Mouse (Mus musculus) ovary, adult 10 weeks (tissue): ENCODE measurements around the gene Irf9. TPM values are rescaled to one million over a fixed set of nuclear protein-coding genes. Genes with fewer than 3 reads are reported as not detected.

Experiments
- polyA plus RNA-seq: library from polyadenylated mRNA; stranded (reverse); fragments of 350-450 nt; fragmentation: Illumina TruSeq; extraction: RNeasy Lipid Tissue Mini Kit (QIAGEN cat#74804); gene quantifications from one replicate; pipeline ENCODE4 v1.2.3, GENCODE M21; 2014

Irf9 gene
- polyA plus RNA-seq, result 37.8 TPM

DNA sequence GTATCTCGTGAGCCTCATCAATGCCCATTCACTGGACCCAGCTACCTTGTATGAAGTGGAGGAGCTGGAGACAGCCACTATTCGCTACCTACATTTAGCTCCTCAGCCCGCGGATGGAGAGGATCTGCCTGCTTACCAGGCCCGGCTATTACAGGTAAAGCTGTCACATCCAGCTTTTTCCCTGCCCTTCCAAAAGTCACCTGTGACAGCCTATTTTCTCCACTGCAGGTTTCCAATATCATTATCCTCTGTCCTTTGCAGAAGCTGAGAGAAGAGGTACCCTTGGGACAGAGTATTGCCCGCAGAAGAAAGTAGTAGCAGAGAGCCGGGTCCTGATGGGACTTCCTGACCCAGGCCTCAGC is at the start of gene Irf9:
Gene Irf9 (plus strand): TSS at position 301 of the 362 bp plus-strand sequence.

DNA sequence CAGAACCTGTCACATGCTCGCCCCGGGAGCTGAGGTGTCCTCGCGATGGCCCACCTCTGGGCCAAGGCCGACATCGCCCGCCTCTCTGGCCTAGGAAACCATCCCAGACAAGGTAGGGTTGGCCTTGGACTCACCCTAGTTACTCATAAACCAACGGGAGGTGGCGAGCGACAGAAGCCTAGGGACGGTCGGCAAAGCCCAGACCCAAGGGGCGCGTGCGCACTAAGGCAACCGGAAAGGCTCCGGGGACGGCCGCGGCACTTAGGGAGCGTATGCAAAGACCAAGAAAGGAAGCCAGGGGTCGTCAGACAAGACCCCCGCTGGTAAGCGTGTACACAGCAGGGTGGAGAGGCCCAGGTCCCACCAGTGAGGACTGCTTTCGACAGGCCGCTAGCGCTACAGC is 43.6 kb upstream of the Irf9 start, which contains the start of gene Dcaf11:
Gene Dcaf11 (plus strand): TSS at position 208 of the 403 bp plus-strand sequence.

DNA sequence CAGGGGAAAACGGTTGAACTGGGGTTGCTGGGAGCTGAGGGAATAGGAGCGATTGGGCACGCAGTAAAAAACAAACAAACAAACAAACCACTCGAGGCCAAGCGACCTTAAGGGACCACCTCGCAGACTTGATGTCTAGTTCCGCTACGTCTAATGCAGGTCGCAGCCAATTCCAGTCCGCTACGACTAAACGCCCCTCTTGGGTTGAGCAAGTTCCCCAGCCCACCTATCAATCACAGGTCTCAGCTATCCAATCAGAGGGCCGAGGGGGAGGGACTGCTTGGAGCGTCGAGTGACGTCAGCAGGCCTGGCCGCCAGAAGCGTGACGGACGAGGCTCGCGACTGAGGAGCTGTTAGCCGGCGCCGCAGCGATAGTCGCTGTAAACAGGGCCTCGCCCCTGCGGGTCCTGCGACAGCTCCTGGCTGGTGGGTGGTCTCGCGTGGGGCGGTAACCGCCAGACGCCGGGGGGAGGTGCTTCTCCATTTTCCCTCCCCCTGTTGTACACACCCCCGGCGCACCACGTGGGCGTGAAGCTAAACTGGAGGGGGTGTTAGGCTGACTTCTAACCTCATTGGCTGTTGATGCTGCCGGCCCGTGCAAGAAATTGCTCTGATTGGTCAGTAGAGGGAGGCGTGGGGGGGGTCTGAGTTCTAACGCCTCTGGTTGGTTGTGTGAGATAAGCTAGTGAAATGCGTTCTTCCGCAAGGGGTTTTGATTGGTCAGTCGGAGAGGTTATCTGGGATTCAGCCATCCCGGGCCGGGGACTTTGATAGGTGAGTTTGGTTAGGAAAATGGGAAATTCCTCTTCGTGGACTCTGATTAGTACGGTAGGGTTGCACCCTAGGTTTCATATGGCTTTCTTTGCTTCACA is 42.9 kb upstream of the Irf9 start, which contains the start of gene A730061H03Rik:
Gene A730061H03Rik (minus strand): TSS at position 205 of the 872 bp plus-strand sequence.

DNA sequence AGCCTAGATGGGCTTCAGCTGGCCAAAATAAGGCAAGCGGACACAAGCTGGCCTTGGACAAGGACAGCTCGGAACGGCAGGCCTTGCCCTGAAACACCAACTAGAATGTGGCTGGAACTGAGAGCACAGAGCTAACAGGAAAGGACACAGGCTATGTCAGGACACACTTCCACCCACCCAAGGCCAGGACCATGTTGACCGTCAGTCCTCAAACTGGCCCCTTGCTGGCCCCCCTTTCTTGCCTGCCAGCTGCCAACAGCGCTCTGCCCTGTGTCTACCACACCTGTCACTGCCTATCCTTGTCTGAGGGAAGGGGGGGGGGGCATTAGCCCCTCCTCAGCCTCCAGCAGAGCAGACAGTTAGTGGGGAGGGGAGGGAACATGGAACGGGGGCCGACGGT is 28.1 kb upstream of the Irf9 start, which contains the start of gene Fitm1:
Gene Fitm1 (plus strand): TSS at position 316 of the 400 bp plus-strand sequence.

DNA sequence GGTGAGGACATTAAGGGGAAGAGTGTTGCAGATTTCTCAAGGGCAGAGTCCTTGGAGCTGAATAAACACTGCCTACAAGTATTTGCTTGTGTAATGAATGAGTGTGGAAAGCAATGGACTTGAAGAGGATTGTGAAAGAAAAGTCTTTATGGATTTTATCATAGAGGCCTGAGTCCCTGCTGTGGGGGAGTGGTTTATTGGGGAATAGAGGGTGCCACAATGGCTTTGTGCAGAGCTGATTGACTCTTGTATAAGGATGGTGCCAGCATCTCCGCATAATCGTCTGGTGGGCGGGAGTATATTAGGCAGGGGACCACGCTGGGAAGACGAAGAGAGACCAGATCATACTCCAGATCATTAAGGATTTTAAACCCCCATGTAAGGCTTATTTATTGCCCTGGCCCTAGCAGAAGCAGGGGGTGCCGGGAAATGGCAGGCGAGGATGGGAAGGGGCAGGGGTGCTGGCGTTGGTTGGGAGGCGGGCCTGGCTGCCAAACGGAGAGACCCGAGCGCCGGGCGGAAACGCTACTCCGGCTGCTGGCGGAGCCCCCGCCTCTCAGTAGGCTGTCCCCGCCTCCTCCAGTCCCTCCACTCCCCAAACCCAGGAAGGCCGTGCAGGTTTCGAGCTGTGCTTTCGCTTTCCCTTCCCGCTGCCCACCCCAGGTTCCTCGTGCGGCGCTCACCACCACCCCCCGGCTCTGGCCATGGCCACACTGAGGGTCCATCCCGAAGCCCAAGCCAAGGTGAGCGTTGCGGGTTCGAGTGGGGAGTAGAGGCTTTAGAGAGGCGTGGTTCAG is 25.3 kb upstream of the Irf9 start, which contains the start of gene Psme1:
Gene Psme1 (plus strand): TSS at position 253 of the 797 bp plus-strand sequence.

DNA sequence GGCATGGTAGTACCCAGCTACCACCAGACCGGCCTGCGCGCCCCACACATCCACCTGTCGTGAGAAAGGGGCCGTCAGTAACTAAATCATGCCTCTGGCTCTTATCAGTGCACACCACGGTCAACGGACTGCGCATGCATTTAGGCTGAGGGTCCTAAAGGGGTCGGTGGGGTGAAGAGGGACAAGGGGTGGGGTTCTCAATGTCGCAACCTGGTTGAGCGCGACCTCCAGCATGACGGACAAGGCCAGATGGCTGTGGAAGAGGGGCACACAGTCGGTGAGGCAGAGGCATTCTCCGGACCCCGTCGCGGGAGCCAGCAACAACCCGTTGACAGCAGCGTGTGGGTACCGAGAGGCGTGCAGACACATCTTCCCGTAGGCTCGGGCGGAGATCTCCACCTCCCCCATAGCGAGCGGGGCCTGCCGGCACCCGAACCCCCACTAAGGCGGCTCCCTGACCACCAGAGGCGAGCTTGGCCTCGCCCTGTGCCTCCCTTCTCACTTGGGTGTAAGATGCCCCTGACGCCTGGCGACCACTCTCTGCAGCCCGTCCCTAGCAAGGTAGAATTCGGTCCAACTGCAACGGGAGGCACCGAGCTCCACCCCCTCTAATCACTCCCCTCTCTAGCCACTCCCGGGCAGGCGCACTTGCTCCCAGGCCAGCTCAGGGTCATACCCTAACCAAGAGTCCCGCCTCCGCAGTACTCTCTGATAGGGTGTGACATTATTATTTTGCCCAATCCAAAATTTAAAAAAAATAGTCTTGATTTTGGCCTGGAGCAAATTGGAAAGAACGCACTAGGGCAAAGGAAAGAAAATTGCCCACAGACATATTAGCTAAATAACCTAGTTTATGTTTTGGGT is 18.4 kb upstream of the Irf9 start, which contains the start of gene Emc9:
Gene Emc9 (minus strand): TSS at position 601 of the 864 bp plus-strand sequence.

DNA sequence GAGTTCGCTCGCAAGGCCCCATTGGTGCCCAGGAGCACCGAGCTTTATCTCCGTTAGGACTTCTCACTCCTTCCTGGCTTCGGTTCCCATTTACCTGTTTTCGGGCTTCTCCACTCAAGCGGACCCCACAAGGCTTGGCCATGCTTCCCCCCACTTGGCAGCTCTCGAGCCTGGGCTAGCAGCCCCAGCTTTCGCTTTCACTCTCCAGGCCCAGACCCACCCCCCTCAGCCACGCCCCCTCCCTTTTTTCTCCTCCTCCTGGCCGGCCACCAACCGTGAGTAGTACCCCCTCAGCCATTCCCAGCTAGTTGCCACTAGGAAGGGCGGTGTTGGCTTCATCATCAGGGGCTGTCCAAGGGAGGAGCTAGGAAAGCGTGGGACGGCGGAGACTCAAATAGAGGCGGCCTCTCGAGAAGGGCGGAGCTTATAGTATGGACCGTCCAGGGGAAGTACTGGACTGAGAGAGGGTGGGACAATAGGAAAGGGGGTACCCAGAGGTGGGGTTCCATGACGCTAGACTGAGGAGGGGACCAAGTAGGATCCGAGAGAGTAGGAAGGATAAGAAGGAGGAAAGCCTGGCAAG is 12.5 kb upstream of the Irf9 start, which contains the start of gene Psme2:
Gene Psme2 (minus strand): TSS at position 366 of the 583 bp plus-strand sequence.

DNA sequence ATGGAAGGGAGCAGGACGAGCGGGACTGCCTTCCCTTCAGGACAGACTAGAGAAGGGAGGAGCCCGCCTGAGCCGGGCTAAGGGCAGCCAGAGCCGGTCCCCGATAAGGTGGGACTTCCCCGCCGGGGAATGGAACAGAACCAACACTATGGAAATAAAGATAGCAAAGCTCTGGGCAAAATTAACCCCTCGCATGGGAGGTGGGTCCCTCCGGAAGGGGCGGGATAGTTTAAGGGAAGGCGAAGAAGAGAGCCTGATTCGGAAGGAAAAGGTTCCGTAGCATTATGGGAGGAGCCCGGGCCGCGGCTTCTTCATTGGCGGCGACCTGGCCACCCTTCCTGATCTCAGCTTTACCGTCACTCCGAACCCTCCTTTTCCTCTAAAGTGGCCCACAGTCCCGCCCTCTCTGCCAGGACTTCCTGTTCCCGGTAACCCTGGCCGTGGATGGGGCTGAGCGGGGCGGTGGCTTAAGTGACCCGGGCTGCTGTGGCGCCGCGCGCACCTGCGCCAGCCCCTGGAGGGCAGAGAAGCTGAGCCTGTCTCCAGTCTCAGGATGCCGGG is 12.0 kb upstream of the Irf9 start, which contains the start of gene Rnf31:
Gene Rnf31 (plus strand): TSS at position 378 of the 561 bp plus-strand sequence.

DNA sequence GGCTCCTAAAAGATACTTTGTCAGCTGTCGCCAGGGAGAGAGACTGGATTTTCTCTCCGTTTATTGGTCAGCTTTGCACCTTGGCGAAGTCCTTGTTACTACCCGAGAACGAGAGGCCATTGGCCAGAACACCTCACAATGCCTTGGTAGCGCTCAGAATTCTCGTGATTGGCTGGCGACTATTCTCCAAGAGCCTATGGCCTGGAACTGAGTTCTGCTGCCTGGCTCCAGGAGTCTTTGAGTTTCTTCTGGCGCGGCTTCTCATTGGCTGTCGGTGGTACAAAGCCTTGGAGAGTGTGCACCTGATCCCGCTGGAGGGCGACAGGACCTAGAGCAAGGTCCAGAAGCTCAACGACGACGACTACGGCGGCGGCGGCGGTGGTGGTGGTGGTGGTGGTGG is 14.5 kb downstream of the Irf9 start, which contains the start of gene Rec8:
Gene Rec8 (plus strand): TSS at position 216 of the 400 bp plus-strand sequence.

DNA sequence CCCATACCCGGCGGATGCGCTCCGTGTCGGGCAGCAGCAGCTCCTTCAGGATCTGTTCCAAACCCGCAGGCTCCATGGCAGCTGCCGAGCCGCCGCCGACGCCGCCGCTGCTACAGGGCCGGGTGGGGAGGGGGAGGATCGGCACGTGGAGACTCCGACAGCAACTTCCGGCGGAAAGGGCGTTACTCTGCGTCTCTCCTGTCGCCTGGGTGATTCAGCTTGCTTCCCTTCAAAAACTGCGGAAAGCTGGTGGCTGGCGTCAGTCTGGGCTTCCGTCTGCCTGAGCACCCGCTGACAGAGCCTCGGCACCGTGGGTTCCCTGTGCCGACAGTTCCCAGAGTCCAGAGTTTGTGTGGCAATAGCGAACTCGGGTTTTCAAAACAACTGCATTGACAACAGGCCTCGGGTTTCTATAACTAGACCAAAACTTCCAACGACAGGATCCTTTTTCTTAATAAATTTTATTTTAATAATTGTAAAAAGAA is 32.2 kb downstream of the Irf9 start, which contains the start of gene Ipo4:
Gene Ipo4 (minus strand): TSS at position 435 of the 485 bp plus-strand sequence.

DNA sequence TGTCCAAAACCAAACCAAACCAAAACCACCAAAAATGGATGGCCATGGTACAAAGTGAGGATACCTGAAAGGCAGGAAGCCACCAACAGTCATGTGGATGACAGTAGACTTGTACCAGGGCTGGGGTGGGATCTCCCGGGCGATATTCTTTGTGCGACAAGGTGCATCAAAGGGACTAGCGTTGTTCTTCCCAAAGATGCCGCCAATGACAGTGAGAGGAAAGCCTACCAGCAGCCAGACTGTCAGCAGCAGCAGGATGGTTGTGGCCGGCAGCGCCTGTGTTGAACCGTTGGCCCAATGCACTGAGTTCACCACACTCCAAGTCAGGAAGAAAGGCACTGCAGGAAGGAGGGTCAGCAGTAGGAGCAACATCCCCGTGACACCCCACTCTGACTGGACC is 34.4 kb downstream of the Irf9 start, which contains the start of gene Gm49378:
Gene Gm49378 (minus strand): TSS at position 101 of the 400 bp plus-strand sequence.

DNA sequence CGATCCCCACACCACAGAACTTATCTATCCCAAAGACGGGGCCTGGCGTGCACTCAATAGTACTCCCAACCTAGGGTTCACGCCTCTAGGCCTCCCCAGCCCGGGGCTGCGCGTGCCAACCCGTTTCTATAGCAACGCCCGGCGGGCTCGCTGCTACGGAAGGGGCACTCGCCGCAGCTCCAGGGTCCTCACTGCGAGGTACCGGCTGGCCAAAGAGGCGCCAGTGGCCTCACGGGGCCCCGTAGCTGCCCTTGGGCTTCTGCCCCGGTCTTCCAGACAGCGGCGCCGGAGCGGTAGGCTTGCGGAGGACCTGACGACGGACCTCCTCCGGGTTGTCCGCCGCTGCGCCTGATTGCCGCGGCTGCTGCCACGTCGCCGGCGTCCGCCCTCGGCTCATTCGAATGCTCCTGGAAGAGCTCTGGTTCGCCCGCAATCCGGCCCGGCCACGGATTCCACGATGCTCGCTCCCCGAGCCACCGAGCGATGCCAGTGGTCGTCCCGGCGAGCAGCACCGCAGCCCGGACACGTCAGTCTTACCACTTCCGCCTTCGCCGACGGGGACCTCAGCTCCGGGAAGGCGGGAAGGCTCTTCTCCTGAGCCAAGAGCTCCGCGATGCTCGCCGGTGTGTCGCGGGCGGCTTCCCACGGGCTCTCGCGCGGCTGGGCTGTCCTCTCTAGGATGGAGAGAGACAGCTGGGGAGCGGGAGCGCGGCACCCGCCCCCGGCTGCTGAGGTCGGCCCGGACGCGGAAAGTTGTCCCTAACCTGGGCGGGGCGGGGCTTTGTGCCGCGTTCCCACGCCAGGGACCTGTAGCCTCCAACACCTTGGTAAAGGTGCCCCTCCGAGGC is 39.9 kb downstream of the Irf9 start, which contains the start of gene Tm9sf1:
Gene Tm9sf1 (minus strand): TSS at position 747 of the 848 bp plus-strand sequence.

DNA sequence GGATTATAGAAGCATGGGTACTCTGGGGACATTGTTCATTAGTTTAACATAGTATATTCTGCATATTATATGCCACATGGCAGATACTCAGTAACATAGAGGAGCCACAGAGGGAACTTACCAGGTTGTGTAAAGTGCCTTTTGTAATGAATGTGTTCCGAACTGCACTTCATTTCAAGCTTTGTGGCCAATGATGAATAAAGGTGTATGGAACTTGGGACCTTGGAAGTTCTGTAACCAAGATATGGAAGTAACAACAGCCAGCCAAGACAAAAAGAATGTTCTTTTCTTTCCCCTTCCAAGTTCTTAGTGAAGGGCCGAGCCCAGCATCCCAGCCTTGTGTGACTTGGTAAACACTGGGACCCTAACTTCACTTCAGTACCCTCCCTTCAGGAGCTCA is 46.5 kb downstream of the Irf9 start, which contains the start of gene Tssk4:
Gene Tssk4 (plus strand): TSS at position 301 of the 400 bp plus-strand sequence.

Other genes starting within 250 kb of the Irf9 start
- gene Dhrs4, start 124.8 kb upstream of the Irf9 start, polyA plus RNA-seq, result 25.6 TPM
- 0.17 TPM for gene Carmil3, start 112.9 kb upstream of the Irf9 start, polyA plus RNA-seq
- not detected for gene Cpne6, start 93.1 kb upstream of the Irf9 start, polyA plus RNA-seq
- not detected for gene Nrl, start 78.6 kb upstream of the Irf9 start, polyA plus RNA-seq
- gene Pck2, start 63.3 kb upstream of the Irf9 start, polyA plus RNA-seq, result 10.0 TPM
- 8.8 TPM for gene Dcaf11, start 43.6 kb upstream of the Irf9 start, polyA plus RNA-seq
- gene A730061H03Rik, start 43.2 kb upstream of the Irf9 start, polyA plus RNA-seq, result not detected
- not detected for gene Fitm1, start 28.0 kb upstream of the Irf9 start, polyA plus RNA-seq
- gene Psme1, start 25.4 kb upstream of the Irf9 start, polyA plus RNA-seq, result 115 TPM
- gene Emc9, start 18.3 kb upstream of the Irf9 start, polyA plus RNA-seq, result 2.7 TPM
- gene Psme2, start 12.5 kb upstream of the Irf9 start, polyA plus RNA-seq, result 87.7 TPM
- 2.5 TPM for gene Rnf31, start 11.9 kb upstream of the Irf9 start, polyA plus RNA-seq
- 0.77 TPM for gene Rec8, start 14.5 kb downstream of the Irf9 start, polyA plus RNA-seq
- 11.5 TPM for gene Ipo4, start 32.4 kb downstream of the Irf9 start, polyA plus RNA-seq
- 0.60 TPM for gene Gm49378, start 34.3 kb downstream of the Irf9 start, polyA plus RNA-seq
- gene Tm9sf1, start 40.2 kb downstream of the Irf9 start, polyA plus RNA-seq, result 44.3 TPM
- gene Tssk4, start 46.6 kb downstream of the Irf9 start, polyA plus RNA-seq, result not detected
- gene Mdp1, start 56.9 kb downstream of the Irf9 start, polyA plus RNA-seq, result 13.6 TPM
- 28.1 TPM for gene Gmpr2, start 68.4 kb downstream of the Irf9 start, polyA plus RNA-seq
- 46.6 TPM for gene Nedd8, start 68.6 kb downstream of the Irf9 start, polyA plus RNA-seq
- 11.2 TPM for gene Tinf2, start 78.2 kb downstream of the Irf9 start, polyA plus RNA-seq
- gene Tgm1, start 110.4 kb downstream of the Irf9 start, polyA plus RNA-seq, result not detected
- gene Rabggta, start 118.7 kb downstream of the Irf9 start, polyA plus RNA-seq, result 0.40 TPM
- gene Dhrs1, start 142.1 kb downstream of the Irf9 start, polyA plus RNA-seq, result 8.2 TPM
- 6.1 TPM for gene Nop9, start 142.1 kb downstream of the Irf9 start, polyA plus RNA-seq
- not detected for gene Cideb, start 154.9 kb downstream of the Irf9 start, polyA plus RNA-seq
- gene Ltb4r2, start 157.9 kb downstream of the Irf9 start, polyA plus RNA-seq, result not detected
- gene Ltb4r1, start 162.4 kb downstream of the Irf9 start, polyA plus RNA-seq, result not detected
- gene Adcy4, start 180.5 kb downstream of the Irf9 start, polyA plus RNA-seq, result not detected
- gene Ripk3, start 185.3 kb downstream of the Irf9 start, polyA plus RNA-seq, result not detected
- gene Nfatc4, start 219.6 kb downstream of the Irf9 start, polyA plus RNA-seq, result 3.0 TPM